Mouse (Mus musculus) kidney, adult 2 months (tissue): ENCODE results near the gene Hsfy2.

Experiments used
- CTCF ChIP-seq: fragments of 200-500 bp; conservative IDR thresholded peaks from 2 replicates; pipeline ENCODE4 v1.5.1; 2011; ENCODE audit warnings: low read depth, mild to moderate bottlenecking, control low read depth, low read length, moderate library complexity, mixed read lengths; ENCODE audit not compliant: insufficient read depth, insufficient read length
- POLR2A ChIP-seq: fragments of 200-500 bp; IDR thresholded peaks from one replicate; pipeline ENCODE4 v1.6.1; 2011; ENCODE audit warnings: low read depth, low read length, control low read depth

GRCm38 (mm10) chr1:56637335-56637734, at the start of gene Hsfy2:
- TF ChIP-seq CTCF = no peak
- TF ChIP-seq POLR2A = no peak
